Mouse (Mus musculus) layer of hippocampus, postnatal 10 days (tissue): ENCODE data around the gene Traf3ip3. TPM values are rescaled to one million over a fixed set of nuclear protein-coding genes. Genes with fewer than 3 reads are reported as not detected.
A peak's percentile ranks its signal among the peaks of the same experiment; 100 is the strongest.

ENCODE experiments used
- DNase-seq, 2 experiments: peaks; one replicate each; pipeline ENCODE4 v3.0.0; 2021; ENCODE audit warnings: low spot score in 2 of 2
- total RNA-seq, 2 experiments: library from RNA; stranded (reverse); gene quantifications; 2 replicates each; pipeline ENCODE4 v1.2.3; 2021

Traf3ip3 gene
- total RNA-seq, 2 experiments from 2014 or later = 2.7 to 3.0 TPM

GRCm38 (mm10) chr1:193129786-193130455 is 71.6 kb downstream of the Traf3ip3 start, which contains the start of gene Diexf:
Diexf (minus strand) TSS chr1:193130272.
- DNase-seq = peak; percentile 98 to 99

GRCm38 (mm10) chr1:193129321-193129720 is 72.2 kb downstream of the Traf3ip3 start:
- DNase-seq = no peak

GRCm38 (mm10) chr1:193128055-193128454 is 73.4 kb downstream of the Traf3ip3 start:
- DNase-seq = no peak

GRCm38 (mm10) chr1:193125835-193126234 is 75.7 kb downstream of the Traf3ip3 start:
- no peak for DNase-seq

Other genes with a start within 250 kb of the Traf3ip3 start
- 10 to 100 TPM; 21.9 to 24.2 TPM for gene Syt14, start 165.9 kb downstream of the Traf3ip3 start, total RNA-seq
- 10 to 100 TPM; 21.1 to 21.5 TPM for gene Diexf, start 71.4 kb downstream of the Traf3ip3 start, total RNA-seq
- 1 to 10 TPM; 1.0 TPM for gene Irf6, start 48.6 kb downstream of the Traf3ip3 start, total RNA-seq
- 1 to 10 TPM; 6.7 to 7.3 TPM for gene A130010J15Rik, start 33.7 kb downstream of the Traf3ip3 start, total RNA-seq
- 1 to 10 TPM; 1.2 to 1.8 TPM for gene Lamb3, start 6.0 kb upstream of the Traf3ip3 start, total RNA-seq
- 10 to 100 TPM; 31.5 to 35.3 TPM for gene Hsd11b1, start 62.4 kb upstream of the Traf3ip3 start, total RNA-seq
- gene G0s2, start 71.5 kb upstream of the Traf3ip3 start, total RNA-seq = 1 to 10 TPM; 6.7 to 9.3 TPM
- gene Camk1g, start 168.6 kb upstream of the Traf3ip3 start, total RNA-seq = 10 to 100 TPM; 39.3 to 40.3 TPM